Mouse (Mus musculus): Measurements from ENCODE around the gene Naa38. TPM values are rescaled to one million over a fixed set of nuclear protein-coding genes. Genes with fewer than 3 reads are reported as not detected.

Gene Naa38
- polyA plus RNA-seq, 1 experiment, result 82.3 TPM

GRCm38 (mm10) chr11:69430631-69431030, 35.3 kb downstream of the Naa38 start:
- Histone ChIP-seq H3K4me3 (ENCODE audit: extremely low read depth, insufficient read depth, insufficient read length) (no peak overlapping the region), H3K27ac (ENCODE audit: insufficient read depth, low read length) (no peak overlapping the region), H3K27me3 (ENCODE audit: control insufficient read depth, insufficient read depth, low read length) (no peaks in the 10 kb centered on the region), H3K36me3 (ENCODE audit: control insufficient read depth, insufficient read depth, low read length) (no peaks in the 10 kb centered on the region), H3K4me1 (ENCODE audit: control insufficient read depth, insufficient read depth, insufficient read length) (no peaks in the 10 kb centered on the region)
- WGBS, result 91% methylated on average over 15 of the region's 15 CpGs
- DNase-seq (ENCODE audit: low read depth in 1 of 2, low spot score in 2 of 2), result no peak
- TF ChIP-seq POLR2A (IDR thresholded peaks at IDR 0.05; ENCODE audit: low read depth, low read length), result no peak

DNA sequence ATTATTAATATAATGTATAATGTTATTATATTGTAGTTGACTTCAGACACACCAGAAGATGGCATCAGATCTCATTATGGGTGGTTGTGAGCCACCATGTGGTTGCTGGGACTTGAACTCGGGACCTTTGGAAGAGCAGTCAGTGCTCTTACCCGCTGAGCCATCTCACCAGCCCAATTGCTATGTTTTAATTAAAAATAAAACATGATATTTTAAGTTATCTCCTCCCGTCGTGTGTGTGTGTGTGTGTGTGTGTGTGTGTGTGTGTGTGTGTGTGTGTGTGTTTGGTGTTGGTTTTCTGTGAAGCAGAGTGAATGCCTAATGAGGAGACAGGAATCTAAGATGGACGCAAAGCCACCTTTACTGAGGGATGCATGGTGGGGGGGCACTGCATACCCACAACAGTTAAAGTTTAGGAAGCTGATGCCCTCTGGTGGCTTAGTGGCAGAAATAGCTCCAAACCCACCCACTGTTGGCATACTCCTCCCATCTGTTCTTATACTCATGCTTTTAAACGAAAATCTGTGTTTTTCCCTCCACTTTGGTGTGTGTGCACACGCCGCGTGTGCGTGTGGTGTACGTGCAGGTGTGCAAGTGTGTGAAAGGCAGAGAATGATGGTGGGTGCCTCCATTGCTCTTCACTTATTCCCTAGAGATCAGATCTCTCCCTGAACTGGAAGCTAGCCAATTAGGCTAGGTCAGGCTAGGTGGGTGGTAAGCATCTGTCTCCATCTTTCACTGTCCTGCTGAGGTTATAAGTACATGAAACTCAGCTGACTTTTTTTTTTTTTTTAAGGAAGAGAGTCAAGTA, 36.7 kb downstream of the Naa38 start:
- Histone ChIP-seq H3K27ac (ENCODE audit: insufficient read depth, low read length) (no peak overlapping the region), H3K4me3 (ENCODE audit: extremely low read depth, insufficient read depth, insufficient read length) (no peak overlapping the region), H3K36me3 (ENCODE audit: control insufficient read depth, insufficient read depth, low read length) (no peaks in the 10 kb centered on the region), H3K27me3 (ENCODE audit: control insufficient read depth, insufficient read depth, low read length) (no peaks in the 10 kb centered on the region), H3K4me1 (ENCODE audit: control insufficient read depth, insufficient read depth, insufficient read length) (no peaks in the 10 kb centered on the region)
- DNase-seq (ENCODE audit: low read depth in 1 of 2, low spot score in 2 of 2), result peak; percentile 71 to 72
- WGBS, result 30% methylated on average over 11 of the region's 11 CpGs
- TF ChIP-seq CTCF (IDR thresholded peaks at IDR 0.05; ENCODE audit: extremely low read depth, insufficient read depth, insufficient read length, insufficient replicate concordance) (peak; percentile 69; the same call in 1 of the 2 replicates), POLR2A (IDR thresholded peaks at IDR 0.05; ENCODE audit: low read depth, low read length) (no peak)

DNA sequence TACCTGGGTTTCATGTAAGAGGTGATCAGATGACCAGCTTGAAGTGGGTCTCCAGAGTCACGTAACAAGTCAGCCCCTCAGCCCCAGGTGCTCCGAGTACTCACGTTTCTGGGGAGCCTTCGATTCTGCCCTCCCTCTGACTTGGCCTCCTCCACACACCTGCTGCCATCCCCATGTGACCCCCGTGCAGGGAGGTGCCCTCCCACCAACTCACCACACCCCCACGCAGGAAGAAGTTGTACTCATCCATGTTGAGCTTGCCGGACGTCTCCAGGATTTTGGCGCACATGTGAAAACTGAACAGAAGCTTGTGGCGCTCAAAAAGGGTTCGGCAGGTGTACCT, 37.3 kb downstream of the Naa38 start:
- H3K27ac ChIP-seq (ENCODE audit: insufficient read depth, low read length), result no peak overlapping the region
- H3K4me1 ChIP-seq (ENCODE audit: control insufficient read depth, insufficient read depth, insufficient read length), result no peaks in the 10 kb centered on the region
- H3K4me3 ChIP-seq (ENCODE audit: extremely low read depth, insufficient read depth, insufficient read length), result no peak overlapping the region
- H3K27me3 ChIP-seq (ENCODE audit: control insufficient read depth, insufficient read depth, low read length), result no peaks in the 10 kb centered on the region
- TF ChIP-seq POLR2A (IDR thresholded peaks at IDR 0.05; ENCODE audit: low read depth, low read length) (no peak), CTCF (IDR thresholded peaks at IDR 0.05; ENCODE audit: extremely low read depth, insufficient read depth, insufficient read length, insufficient replicate concordance) (no peak)
- 67% methylated on average over 11 of the region's 11 CpGs for WGBS
- no peak for DNase-seq (ENCODE audit: low read depth in 1 of 2, low spot score in 2 of 2)
- H3K36me3 ChIP-seq (ENCODE audit: control insufficient read depth, insufficient read depth, low read length), result no peaks in the 10 kb centered on the region

DNA sequence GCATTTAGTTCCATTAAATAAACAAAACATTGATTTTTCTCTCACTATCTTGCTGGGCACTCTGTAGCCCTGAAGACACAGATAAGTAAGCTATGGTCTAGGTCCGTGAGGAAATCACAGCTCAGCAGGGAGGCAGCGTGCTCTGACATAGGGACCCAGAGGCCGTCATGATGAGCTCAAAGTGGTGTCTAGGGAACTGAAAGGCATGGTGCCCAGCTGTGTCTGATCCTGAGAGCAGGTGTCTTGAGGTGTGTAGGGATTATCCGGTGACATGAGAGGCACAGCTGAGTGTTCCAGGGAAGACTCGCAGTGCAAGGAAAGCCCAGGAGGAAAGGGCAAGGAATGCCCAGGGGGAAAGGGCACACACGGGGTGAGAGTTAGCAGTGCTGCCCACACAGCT, 37.9 kb downstream of the Naa38 start:
- H3K27ac ChIP-seq (ENCODE audit: insufficient read depth, low read length), result no peak overlapping the region
- no peaks in the 10 kb centered on the region for H3K36me3 ChIP-seq (ENCODE audit: control insufficient read depth, insufficient read depth, low read length)
- DNase-seq (ENCODE audit: low read depth in 1 of 2, low spot score in 2 of 2), result no peak
- H3K4me1 ChIP-seq (ENCODE audit: control insufficient read depth, insufficient read depth, insufficient read length), result no peaks in the 10 kb centered on the region
- no peak for TF ChIP-seq POLR2A (IDR thresholded peaks at IDR 0.05; ENCODE audit: low read depth, low read length)
- TF ChIP-seq CTCF (IDR thresholded peaks at IDR 0.05; ENCODE audit: extremely low read depth, insufficient read depth, insufficient read length, insufficient replicate concordance), result no peak
- 84% methylated on average over 6 of the region's 6 CpGs for WGBS
- no peak overlapping the region for H3K4me3 ChIP-seq (ENCODE audit: extremely low read depth, insufficient read depth, insufficient read length)
- no peaks in the 10 kb centered on the region for H3K27me3 ChIP-seq (ENCODE audit: control insufficient read depth, insufficient read depth, low read length)

DNA sequence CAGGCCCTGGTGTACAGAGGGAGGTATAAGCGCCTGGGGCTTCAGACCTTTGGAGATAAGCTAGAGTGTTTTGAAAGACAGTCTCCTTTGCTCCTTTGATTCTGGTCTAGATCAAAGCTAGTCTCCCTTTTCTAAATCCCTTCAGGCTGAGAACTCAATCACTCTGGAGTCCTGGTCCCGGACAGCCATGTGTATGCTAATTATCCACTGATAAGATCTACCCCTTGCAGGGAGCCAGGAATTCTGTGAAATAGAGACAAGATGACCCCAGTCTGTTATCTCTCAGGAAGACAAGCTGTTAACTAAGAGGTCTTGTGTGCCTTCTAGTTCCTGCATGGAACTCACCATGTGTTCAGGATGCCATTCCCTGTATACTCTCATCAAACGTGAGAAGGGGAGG, 42.0 kb downstream of the Naa38 start:
- Histone ChIP-seq H3K4me3 (ENCODE audit: extremely low read depth, insufficient read depth, insufficient read length) (no peak overlapping the region), H3K27ac (ENCODE audit: insufficient read depth, low read length) (no peak overlapping the region), H3K27me3 (ENCODE audit: control insufficient read depth, insufficient read depth, low read length) (no peaks in the 10 kb centered on the region), H3K4me1 (ENCODE audit: control insufficient read depth, insufficient read depth, insufficient read length) (no peaks in the 10 kb centered on the region), H3K36me3 (ENCODE audit: control insufficient read depth, insufficient read depth, low read length) (no peaks in the 10 kb centered on the region)
- TF ChIP-seq POLR2A (IDR thresholded peaks at IDR 0.05; ENCODE audit: low read depth, low read length) (no peak), CTCF (IDR thresholded peaks at IDR 0.05; ENCODE audit: extremely low read depth, insufficient read depth, insufficient read length, insufficient replicate concordance) (no peak)
- no peak for DNase-seq (ENCODE audit: low read depth in 1 of 2, low spot score in 2 of 2)
- WGBS, result 80% methylated on average over 3 of the region's 3 CpGs

DNA sequence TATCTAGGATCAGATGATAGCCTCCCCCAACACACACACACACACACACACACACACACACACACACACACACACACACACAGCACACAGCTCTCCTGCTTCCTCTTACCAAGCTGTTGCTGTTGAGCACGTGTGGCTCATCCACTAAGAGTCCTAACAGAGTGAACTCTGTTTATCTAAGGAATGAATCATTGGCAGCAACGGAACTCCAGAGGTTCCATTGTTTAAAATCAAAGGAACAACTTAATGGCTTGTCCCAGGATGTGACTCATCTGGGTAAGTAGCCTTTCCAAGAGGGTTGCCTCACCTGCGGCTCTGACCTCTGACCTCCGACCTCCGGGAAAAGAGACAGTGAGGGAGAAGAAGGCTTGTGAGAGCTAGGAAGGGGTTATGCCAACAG, 48.0 kb downstream of the Naa38 start:
- H3K36me3 ChIP-seq (ENCODE audit: control insufficient read depth, insufficient read depth, low read length), result no peaks in the 10 kb centered on the region
- no peak overlapping the region for H3K4me3 ChIP-seq (ENCODE audit: extremely low read depth, insufficient read depth, insufficient read length)
- TF ChIP-seq POLR2A (IDR thresholded peaks at IDR 0.05; ENCODE audit: low read depth, low read length), result no peak
- TF ChIP-seq CTCF (IDR thresholded peaks at IDR 0.05; ENCODE audit: extremely low read depth, insufficient read depth, insufficient read length, insufficient replicate concordance), result no peak
- DNase-seq (ENCODE audit: low read depth in 1 of 2, low spot score in 2 of 2), result no peak
- H3K27ac ChIP-seq (ENCODE audit: insufficient read depth, low read length), result no peak overlapping the region
- 50% methylated on average over 5 of the region's 5 CpGs for WGBS
- H3K27me3 ChIP-seq (ENCODE audit: control insufficient read depth, insufficient read depth, low read length), result no peaks in the 10 kb centered on the region
- no peaks in the 10 kb centered on the region for H3K4me1 ChIP-seq (ENCODE audit: control insufficient read depth, insufficient read depth, insufficient read length)

Other genes with a start within 250 kb of the Naa38 start
- not detected in 2 replicates for gene Alox12b, start 238.5 kb upstream of the Naa38 start, polyA plus RNA-seq (2012; rRNA removed)
- gene Alox8, start 197.6 kb upstream of the Naa38 start, polyA plus RNA-seq (2012; rRNA removed), result 0.12 and 0.18 TPM in 2 replicates
- 0.02 and 0.04 TPM in 2 replicates for gene Gucy2e, start 158.5 kb upstream of the Naa38 start, polyA plus RNA-seq (2012; rRNA removed)
- 9.2 and 10.9 TPM in 2 replicates for gene Cntrob, start 71.7 kb upstream of the Naa38 start, polyA plus RNA-seq (2012; rRNA removed)
- gene Trappc1, start 71.5 kb upstream of the Naa38 start, polyA plus RNA-seq (2012; rRNA removed), result 21.2 and 28.6 TPM in 2 replicates
- gene Kcnab3, start 69.2 kb upstream of the Naa38 start, polyA plus RNA-seq (2012; rRNA removed), result 0.92 and 1.2 TPM in 2 replicates
- 0.47 and 0.86 TPM in 2 replicates for gene Rnf227, start 55.0 kb upstream of the Naa38 start, polyA plus RNA-seq (2012; rRNA removed)
- gene Chd3, start 26.1 kb upstream of the Naa38 start, polyA plus RNA-seq (2012; rRNA removed), result 146 and 160 TPM in 2 replicates
- 9.5 and 11.1 TPM in 2 replicates for gene Cyb5d1, start 144 bp downstream of the Naa38 start, polyA plus RNA-seq (2012; rRNA removed)
- 14.3 and 20.5 TPM in 2 replicates for gene Tmem88, start 2.7 kb downstream of the Naa38 start, polyA plus RNA-seq (2012; rRNA removed)
- 15.8 and 17.0 TPM in 2 replicates for gene Kdm6b, start 18.2 kb downstream of the Naa38 start, polyA plus RNA-seq (2012; rRNA removed)
- gene Dnah2, start 153.6 kb downstream of the Naa38 start, polyA plus RNA-seq (2012; rRNA removed), result 0.29 and 0.31 TPM in 2 replicates
- 1.1 and 1.2 TPM in 2 replicates for gene Efnb3, start 164.7 kb downstream of the Naa38 start, polyA plus RNA-seq (2012; rRNA removed)
- 15.6 and 21.3 TPM in 2 replicates for gene Wrap53, start 184.8 kb downstream of the Naa38 start, polyA plus RNA-seq (2012; rRNA removed)
- gene Trp53, start 184.9 kb downstream of the Naa38 start, polyA plus RNA-seq (2012; rRNA removed), result 105 and 144 TPM in 2 replicates
- gene Atp1b2, start 210.5 kb downstream of the Naa38 start, polyA plus RNA-seq (2012; rRNA removed), result 10.7 and 11.2 TPM in 2 replicates
- not detected in 2 replicates for gene Shbg, start 222.4 kb downstream of the Naa38 start, polyA plus RNA-seq (2012; rRNA removed)
- 1.1 and 1.4 TPM in 2 replicates for gene Sat2, start 226.5 kb downstream of the Naa38 start, polyA plus RNA-seq (2012; rRNA removed)
- 40.9 and 41.6 TPM in 2 replicates for gene Fxr2, start 237.5 kb downstream of the Naa38 start, polyA plus RNA-seq (2012; rRNA removed)

Data from spleen, adult 2 months (tissue).